Mouse (Mus musculus): ENCODE data around the gene Patj.

Patj gene

GRCm38 (mm10) chr4:98444437-98445139 lies 49.0 kb downstream of the Patj start:
- DNase-seq (ENCODE audit: low read depth, low spot score): peak; percentile 23

DNA sequence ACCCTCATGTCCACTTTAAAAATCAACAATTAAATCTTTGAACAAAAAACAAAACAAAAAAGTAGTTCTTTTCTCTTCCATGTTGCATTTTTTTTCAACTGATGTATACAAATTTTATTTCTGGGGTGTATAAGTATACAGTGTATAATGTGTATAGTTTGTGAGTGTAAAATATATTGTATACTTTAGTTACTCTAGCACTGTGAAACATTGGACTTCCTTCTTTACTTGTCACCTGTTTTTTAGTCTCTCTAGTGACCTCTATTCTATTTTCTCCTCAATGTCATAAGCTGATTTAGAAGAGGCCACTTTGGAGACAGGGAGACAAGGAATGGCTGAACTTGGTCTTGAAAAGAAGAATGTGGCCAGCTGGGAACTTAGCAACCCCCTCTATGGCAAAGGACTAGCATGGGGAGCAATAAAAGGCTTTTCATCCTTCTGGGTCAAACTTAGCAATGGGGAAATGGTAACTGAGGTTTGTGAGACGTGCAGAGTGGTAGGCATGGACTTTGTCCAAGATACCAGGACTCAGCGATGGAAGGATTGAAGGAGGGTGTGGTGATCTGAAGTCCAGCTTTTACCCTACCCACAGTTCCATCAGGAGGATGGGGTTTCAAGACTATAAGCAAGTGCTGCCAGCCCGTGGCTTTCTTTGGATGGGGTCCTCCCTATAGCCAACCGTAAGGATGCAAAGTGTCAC lies 54.1 kb downstream of the Patj start:
- DNase-seq (ENCODE audit: low read depth, low spot score): no peak

DNA sequence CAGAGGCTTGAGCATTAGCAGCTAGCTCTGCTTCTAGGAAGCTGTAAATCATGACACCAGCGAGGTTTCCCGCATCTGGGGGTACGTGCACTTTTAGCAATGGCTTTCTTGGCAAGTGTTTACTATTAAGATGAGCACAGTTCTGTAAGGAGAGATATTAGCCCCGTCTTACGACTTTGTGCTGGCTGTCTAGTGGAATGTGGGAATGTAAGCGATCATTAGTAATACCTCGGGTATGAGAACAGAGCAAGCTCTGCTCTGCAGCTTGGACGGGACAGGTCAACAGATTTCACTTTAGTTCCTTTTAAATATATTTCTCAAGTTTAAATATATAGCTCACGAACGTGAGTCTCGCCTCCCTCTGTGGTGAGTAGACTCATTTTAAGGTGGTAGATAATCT lies 54.7 kb downstream of the Patj start:
- no peak for DNase-seq (ENCODE audit: low read depth, low spot score)

GRCm38 (mm10) chr4:98450829-98451228 lies 55.2 kb downstream of the Patj start:
- DNase-seq (ENCODE audit: low read depth, low spot score): no peak

GRCm38 (mm10) chr4:98451259-98451658 lies 55.7 kb downstream of the Patj start:
- DNase-seq (ENCODE audit: low read depth, low spot score): no peak

DNA sequence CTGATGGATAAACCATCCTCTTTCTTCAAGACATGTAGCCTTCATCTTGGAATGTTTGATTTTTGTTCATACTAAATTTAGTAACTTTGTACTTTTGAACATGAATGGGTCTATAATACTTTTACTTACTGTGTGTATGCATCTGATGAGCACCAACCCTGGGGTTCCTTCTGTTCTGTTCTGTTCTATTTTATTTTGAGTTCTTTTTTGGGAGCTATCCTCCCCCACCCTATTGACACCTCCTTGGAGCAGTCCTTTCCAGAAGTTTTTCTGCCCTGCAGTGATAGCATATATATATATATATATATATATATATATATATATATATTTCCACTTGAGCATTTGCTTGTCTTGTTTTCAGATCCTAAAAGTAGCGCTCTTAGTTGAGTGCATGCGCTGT lies 57.1 kb downstream of the Patj start:
- DNase-seq (ENCODE audit: low read depth, low spot score): no peak

DNA sequence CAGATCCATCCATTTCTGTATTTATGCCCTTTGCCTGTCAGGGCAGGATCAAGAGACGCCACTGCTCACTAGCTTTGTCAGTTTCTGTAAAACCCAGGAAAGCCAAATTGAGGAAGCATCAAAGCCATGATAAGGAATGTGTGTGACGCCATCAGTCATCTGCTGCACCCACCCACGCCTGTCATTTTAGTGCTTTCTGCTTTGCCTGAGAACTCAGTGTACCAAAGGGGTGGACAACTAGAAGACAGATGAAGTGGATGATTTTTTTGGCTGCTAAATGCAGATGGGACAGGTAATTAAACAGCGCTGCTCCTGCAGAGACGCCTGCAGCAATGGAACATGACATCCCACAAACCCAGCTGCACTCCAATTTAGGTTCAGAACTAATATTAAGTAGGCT lies 57.6 kb downstream of the Patj start:
- DNase-seq (ENCODE audit: low read depth, low spot score): no peak

GRCm38 (mm10) chr4:98455352-98455751 lies 59.8 kb downstream of the Patj start:
- DNase-seq (ENCODE audit: low read depth, low spot score): no peak

DNA sequence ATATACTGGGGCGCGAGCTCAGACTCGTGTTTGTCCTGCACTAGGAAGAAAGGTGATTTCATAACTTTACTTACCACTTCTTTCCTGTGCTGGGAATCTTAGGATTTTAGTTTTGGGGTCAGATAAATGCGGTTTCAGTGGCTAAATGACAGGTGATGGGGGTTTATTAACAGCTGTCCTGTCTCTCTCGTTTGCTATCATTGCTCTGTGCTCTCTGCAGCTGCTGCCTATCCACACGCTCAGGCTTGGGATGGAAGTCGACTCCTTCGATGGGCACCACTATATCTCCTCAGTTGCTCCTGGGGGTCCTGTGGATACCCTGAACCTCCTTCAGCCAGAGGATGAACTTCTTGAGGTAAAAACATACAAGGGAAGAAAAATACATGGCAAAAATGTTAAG lies 60.3 kb downstream of the Patj start:
- DNase-seq (ENCODE audit: low read depth, low spot score): no peak

DNA sequence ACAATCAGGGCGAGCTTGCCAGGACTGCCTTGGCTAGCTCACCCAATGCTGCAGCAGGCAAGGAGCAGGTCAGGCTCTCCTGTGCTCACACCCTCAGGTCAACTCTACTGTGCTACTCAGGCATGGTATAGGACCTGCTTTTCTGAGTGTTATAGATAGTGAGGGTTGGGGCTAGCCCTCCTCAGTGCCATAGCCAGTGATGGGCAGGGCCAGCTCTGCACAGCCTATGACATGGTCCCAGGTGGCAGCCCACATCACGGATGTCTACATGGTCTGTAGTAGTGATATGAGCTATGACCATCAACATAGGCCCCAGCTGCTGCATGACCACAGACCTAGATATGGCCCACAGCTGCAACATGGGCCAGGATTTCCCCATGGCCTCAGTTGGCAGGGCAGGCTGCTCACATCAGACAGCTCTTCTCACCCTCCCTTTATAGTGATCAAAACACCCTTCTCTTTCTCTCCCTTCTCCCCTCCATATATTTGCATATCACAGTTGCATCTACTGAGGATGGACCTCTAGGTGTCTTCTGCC lies 66.3 kb downstream of the Patj start:
- DNase-seq (ENCODE audit: low read depth, low spot score): no peak

- no peak for DNase-seq (ENCODE audit: low read depth, low spot score)
Observed at GRCm38 (mm10) chr4:98465476-98465875, 69.9 kb downstream of the Patj start.

DNA sequence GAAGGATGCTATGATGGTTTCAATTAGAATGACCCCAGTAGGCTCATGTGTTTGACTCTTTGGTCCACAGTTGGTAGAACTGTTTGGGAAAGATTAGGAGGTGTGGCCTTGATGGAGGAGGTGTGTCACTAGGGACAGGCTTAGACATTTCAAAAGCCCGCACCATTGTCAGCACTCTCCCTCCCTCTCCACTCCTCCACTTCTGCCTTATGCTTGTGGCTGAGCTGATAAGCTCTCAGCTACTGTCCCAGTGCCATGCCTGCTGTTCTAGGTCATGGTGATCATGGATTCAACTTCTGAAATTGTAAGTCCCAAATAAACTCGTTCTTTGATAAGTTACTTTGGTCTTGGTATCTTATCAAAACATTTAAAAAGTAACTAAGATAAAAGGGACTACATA lies 70.3 kb downstream of the Patj start:
- DNase-seq (ENCODE audit: low read depth, low spot score): no peak

- DNase-seq (ENCODE audit: low read depth, low spot score): no peak
Observed at GRCm38 (mm10) chr4:98471376-98471775, 75.8 kb downstream of the Patj start.

DNA sequence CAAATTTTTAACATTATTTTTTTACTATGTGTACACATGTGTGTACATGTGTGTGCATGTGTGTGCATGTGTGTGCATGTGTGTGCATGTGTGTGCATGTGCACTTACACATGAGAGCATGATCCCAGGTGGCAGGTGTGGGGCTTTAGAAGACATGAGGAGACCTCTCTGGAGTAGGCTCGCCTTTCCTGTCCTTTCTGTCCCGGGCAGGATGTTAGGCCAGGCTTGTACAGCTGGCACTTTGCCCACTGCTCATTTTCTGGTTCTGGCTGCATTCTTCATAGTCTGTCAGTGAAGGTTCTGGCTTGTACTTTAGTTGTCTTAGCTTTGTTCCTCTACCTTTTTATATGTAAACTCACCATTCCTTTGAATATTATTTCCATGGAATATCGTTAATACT lies 77.9 kb downstream of the Patj start:
- DNase-seq (ENCODE audit: low read depth, low spot score): no peak

DNA sequence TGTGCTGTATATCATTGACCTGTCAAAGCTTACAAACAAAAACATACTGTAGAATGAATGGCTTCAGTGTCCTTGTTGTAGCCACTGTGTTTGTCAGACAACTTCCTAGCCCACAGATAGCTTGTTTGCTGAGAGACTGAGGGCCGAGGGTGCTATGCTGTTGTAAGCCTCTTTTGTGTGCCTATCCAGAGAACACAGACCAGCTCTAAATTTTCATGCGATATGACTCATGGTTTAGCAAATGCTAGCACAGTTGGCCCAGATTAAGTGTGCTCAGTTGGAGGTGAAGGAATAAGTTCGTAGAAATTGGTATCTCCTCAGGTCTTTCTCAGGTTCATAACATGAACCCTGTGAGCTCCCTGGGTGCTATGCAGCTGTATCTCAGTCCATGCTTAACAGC lies 82.4 kb downstream of the Patj start:
- no peak for DNase-seq (ENCODE audit: low read depth, low spot score)

DNA sequence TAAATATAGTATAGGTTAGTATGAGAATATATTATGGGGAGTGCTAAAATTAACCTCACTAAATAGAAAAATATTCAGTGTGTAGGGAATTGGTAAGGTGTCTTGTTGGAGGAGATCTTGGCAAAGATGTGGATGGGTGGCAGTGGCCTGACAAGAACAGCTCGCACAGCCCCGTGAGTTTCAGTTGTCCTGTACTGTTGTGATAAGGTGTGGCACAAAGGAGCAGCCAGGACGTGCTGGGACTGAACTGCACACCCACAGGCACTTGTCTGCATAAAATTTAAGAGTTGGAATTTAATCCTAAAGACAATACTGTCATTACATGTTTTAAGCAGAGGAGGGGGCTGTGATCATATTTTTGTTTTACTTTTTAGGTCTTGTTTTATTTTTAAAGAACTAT lies 90.9 kb downstream of the Patj start:
- no peak for DNase-seq (ENCODE audit: low read depth, low spot score)

DNA sequence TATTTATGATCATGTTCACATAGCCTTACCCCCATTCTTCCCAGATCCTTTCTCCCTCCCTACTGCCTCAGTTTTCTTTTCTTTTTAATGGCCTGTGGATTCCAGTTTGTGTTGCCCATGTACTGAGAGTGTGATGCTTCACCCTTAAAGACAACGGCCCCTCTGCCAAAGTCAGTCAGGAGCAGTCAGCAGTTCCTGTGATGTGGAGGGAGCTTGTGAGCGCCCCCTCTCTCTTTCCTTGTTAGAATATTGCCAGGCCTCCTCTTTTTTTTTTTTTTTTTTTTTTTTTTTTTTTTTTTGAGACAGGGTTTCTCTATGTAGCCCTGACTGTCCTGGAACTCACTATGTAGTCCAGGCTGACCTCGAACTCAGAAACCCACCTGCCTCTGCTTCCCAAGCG lies 91.3 kb downstream of the Patj start:
- peak; percentile 13 for DNase-seq (ENCODE audit: low read depth, low spot score)

DNA sequence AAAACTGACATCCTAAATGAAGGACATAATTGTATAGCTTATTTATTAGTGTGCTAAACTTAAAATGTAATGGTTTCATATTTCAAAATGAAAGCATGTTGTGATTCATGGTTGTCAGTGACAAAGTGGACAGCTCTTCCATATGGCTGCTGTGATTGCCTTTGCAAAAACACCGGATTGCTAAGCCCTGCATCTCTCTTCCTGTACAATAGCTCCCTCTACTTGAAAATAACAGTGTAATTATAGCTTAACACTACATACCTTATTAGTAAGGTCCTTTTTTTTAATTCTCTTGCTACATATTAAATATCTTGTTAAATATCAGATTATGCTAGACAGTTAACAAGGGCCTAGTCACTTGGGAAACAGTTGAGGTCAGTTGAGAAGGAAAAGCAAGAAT lies 93.8 kb downstream of the Patj start:
- no peak for DNase-seq (ENCODE audit: low read depth, low spot score)

DNA sequence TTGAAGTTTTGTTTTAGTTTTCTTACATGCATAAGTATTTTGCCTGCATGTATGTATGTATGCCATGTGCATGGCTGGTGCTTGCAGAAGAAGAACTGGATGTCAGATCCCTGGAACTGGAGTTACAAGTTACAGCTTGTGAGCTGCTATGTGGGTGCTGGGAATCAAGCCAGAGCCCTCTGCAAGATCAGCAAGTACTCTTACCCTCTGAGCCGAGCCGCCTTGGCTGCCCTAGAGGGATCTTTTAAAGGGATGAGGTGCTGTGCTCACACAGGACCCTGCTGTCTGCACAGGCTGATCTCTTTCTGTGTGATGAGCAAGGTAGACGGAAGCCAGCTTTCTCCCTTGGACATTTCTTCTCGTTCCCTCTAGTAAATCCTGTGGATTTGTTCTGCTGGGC lies 102.8 kb downstream of the Patj start:
- DNase-seq (ENCODE audit: low read depth, low spot score): no peak

DNA sequence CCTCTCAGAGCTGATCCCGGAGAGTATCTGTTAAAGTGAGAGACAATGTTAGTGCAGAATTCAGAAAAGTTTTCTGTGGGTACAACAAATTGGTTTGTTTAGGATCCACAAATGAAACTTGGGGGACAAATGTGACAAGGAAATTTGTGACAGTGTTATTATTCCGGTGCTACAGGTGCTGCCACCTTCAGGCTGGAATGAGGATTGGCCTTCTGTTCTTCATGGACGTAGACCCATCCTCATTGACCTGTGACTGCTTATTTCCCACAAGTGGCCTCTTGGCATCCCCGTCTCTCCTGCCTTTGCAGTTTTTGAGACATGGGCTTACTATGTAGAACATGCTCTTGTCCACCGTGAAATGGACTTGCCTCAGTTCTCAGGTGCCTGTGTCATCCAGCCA lies 104.6 kb downstream of the Patj start:
- DNase-seq (ENCODE audit: low read depth, low spot score): peak; percentile 56

DNA sequence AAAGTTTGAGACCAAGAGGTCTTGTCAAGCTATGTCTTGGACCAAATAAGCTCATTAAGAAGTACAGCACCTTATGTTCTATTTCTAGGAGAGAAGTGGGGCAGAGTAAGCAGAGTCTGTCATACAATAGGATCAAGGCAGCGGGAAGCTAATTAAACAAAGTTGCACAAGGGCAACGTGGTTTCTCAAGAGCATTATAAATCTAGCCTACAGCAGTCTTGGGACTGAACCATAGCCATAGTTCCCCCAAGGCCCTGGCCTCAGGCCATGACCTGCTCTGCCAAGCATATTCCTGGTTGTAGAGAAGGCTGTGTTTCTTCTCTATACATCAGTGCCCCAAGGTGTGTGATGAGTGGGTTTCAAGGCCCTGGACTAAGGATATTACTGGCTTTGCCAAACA lies 105.3 kb downstream of the Patj start:
- no peak for DNase-seq (ENCODE audit: low read depth, low spot score)

DNA sequence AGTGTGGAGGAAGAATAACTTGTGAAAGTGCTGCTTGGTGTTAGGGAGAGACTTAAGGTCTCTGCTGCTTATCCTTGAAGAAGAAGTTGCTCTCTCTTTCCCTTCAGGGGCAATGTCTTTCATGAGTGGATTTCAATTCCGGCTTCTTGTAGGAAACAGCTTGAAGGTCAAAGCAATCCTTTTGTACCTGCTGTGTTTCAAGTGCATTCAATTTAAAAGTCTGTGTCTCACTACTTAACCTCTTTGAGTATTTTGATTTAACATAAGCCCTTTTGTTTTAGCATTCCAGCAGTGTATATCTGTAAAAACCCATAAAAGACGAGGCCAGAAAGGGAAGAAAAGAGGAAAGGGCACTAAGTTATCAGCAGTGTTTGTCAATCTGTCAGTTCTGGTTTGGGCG lies 109.2 kb downstream of the Patj start:
- peak; percentile 82 for DNase-seq (ENCODE audit: low read depth, low spot score)

All from R1 (cell line).